Mouse (Mus musculus) hematopoietic multipotent progenitor cell, adult 10-12 weeks (in vitro differentiated cells): ENCODE results near the gene Nupr1l. TPM values are rescaled to one million over a fixed set of nuclear protein-coding genes. Genes with fewer than 3 reads are reported as not detected.

ENCODE experiments used
- polyA plus RNA-seq: library from polyadenylated mRNA; stranded (reverse); fragments of >175 nt; gene quantifications from 2 replicates; pipeline ENCODE4 v1.2.3, GENCODE M21; 2012; ENCODE audit warnings: low replicate concordance

Nupr1l gene
- 2.1 and 4.2 TPM in 2 replicates for polyA plus RNA-seq

GRCm38 (mm10) chr5:129908242-129908965 is at the start of gene Nupr1l:
Gene Nupr1l, plus strand, starts transcription at chr5:129908540.

GRCm38 (mm10) chr5:129886911-129887636 is 21.3 kb upstream of the Nupr1l start, which contains the start of gene Chchd2:
Gene Chchd2, minus strand, starts transcription at chr5:129887470.

GRCm38 (mm10) chr5:129895198-129896088 is 12.9 kb upstream of the Nupr1l start, which contains the start of gene Zbed5:
Gene Zbed5, plus strand, starts transcription at chr5:129895723.

GRCm38 (mm10) chr5:129898449-129898848 is 9.9 kb upstream of the Nupr1l start, which contains the start of gene Phkg1:
Gene Phkg1, minus strand, starts transcription at chr5:129898549.

GRCm38 (mm10) chr5:129941495-129942045 is 33.2 kb downstream of the Nupr1l start, which contains the start of gene Vkorc1l1:
Gene Vkorc1l1, plus strand, starts transcription at chr5:129941970.

Other genes starting within 250 kb of the Nupr1l start
- 0.13 and 0.17 TPM in 2 replicates for gene Zfp11, start 238.4 kb upstream of the Nupr1l start, polyA plus RNA-seq
- not detected in 2 replicates for gene Sept14, start 200.0 kb upstream of the Nupr1l start, polyA plus RNA-seq
- 3.9 and 21.4 TPM in 2 replicates for gene Mrps17, start 193.0 kb upstream of the Nupr1l start, polyA plus RNA-seq
- gene Nipsnap2, start 183.5 kb upstream of the Nupr1l start, polyA plus RNA-seq: 20.0 and 33.7 TPM in 2 replicates
- gene Psph, start 121.1 kb upstream of the Nupr1l start, polyA plus RNA-seq: 6.4 and 24.2 TPM in 2 replicates
- gene Sumf2, start 61.6 kb upstream of the Nupr1l start, polyA plus RNA-seq: 4.7 and 5.4 TPM in 2 replicates
- gene Chchd2, start 21.1 kb upstream of the Nupr1l start, polyA plus RNA-seq: 193 and 352 TPM in 2 replicates
- 0.63 and 9.1 TPM in 2 replicates for gene Zbed5, start 12.8 kb upstream of the Nupr1l start, polyA plus RNA-seq
- 0.12 TPM in 1 of 2 replicates, not detected in the other for gene Phkg1, start 10.0 kb upstream of the Nupr1l start, polyA plus RNA-seq
- gene Vkorc1l1, start 33.4 kb downstream of the Nupr1l start, polyA plus RNA-seq: 6.3 and 7.4 TPM in 2 replicates
- 15.6 and 22.0 TPM in 2 replicates for gene Gusb, start 94.5 kb downstream of the Nupr1l start, polyA plus RNA-seq
- gene Asl, start 120.7 kb downstream of the Nupr1l start, polyA plus RNA-seq: 10.3 and 17.1 TPM in 2 replicates
- 8.1 and 9.9 TPM in 2 replicates for gene Crcp, start 120.8 kb downstream of the Nupr1l start, polyA plus RNA-seq
- gene Tpst1, start 164.8 kb downstream of the Nupr1l start, polyA plus RNA-seq: 17.5 and 48.8 TPM in 2 replicates
- gene Kctd7, start 236.3 kb downstream of the Nupr1l start, polyA plus RNA-seq: 6.3 and 8.8 TPM in 2 replicates